Mouse (Mus musculus) granulocyte monocyte progenitor cell, adult 5-6 weeks (primary cell): ENCODE measurements around the gene Il34. TPM values are rescaled to one million over a fixed set of nuclear protein-coding genes. Genes with fewer than 3 reads are reported as not detected.

Source experiments
- ATAC-seq: replicated peaks from 2 replicates; pipeline ENCODE4 v1.8.0; 2016; ENCODE audit warnings: mild to moderate bottlenecking, moderate TSS enrichment, inconsistent platforms; ENCODE audit not compliant: poor library complexity, severe bottlenecking
- total RNA-seq, 2 experiments: library from RNA; stranded (forward) in 1 of 2; stranded (reverse) in 1 of 2; fragments of 200-712, 200-1000 nt in 1 of 2; fragments of >200 nt in 1 of 2; fragmentation: Nextera tagmentation in 1 of 2; gene quantifications; 2 replicates each; pipeline ENCODE4 v1.2.3; 2014 to 2017

Gene Il34
- total RNA-seq, 2 experiments from 2014 or later = not detected

DNA sequence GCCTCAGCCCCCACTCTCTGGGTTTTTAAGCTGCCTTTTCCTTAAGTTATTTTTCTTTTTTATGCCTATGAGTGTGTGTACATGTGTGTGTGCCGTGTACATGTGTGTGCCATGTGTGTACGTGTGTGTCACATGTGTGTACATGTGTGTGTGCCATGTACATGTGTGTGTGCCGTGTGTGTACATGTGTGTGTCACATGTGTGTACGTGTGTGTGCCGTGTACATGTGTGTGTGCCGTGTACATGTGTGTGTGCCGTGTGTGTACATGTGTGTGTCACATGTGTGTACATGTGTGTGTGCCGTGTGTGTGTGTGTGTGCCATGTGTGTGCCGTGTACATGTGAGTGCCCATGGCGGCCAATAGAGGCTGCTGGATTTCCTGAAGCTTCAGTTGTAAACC, 60.6 kb downstream of the Il34 start:
- ATAC-seq = no peak

GRCm38 (mm10) chr8:110742452-110742818, 63.3 kb downstream of the Il34 start:
- ATAC-seq = no peak

DNA sequence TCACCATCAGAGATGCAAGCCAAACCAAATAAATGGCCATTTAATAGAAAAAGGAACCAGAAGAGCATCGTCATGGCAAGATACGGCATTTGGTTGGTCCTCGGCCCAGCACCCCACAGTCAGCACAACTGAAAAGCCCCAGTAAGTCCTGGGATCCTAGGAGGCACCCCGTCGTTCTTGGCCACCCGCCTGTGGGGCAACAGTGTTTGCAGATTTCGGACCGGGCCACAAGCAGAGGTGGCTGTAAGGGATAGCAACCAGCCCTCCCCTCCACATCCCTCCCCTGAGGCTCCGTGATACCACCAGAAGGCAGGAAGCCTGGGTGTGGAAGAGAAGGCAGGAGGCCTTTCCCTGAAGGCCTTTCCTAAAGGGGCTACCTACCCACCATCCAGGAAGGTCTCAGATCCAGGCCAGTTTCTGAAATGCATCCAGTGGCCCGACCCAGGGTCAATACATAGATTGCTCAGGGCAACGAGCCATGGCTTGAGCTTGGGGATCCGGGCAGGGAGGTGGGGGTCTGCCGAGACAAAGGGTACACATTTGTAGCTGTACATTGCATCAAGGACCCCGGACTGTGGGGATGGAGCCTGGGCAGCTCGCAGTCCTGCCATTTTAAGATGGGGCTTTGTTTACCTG, 63.8 kb downstream of the Il34 start:
- ATAC-seq = no peak

DNA sequence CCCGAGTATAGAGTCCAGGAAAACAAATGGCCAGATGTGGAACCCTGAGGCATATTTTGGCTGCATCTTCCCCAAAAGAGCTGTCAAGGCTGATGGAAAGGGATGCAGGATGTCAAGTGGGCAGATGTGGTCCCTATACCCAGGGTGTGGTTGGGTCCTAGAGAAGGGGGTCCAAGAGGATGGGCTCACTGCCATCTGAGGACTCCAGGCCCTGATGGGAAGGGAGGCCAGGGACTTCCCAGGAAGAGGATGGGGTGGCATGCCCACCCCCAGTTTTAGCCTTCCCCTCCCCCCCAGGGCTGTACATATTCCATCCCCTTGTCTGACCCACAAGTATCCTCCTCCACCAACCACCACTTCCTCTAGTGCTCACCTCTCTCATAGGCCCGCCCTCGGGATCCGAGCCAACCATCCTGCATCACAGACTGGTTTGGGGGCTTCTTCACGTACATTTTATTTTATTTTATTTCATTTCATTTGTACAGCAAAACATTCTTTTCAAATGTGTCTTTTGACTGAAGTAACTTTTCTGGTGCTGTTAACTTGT, 65.0 kb downstream of the Il34 start:
- ATAC-seq = no peak

- no peak for ATAC-seq
These were observed 67.0 kb downstream of the Il34 start for GRCm38 (mm10) chr8:110738591-110739195.

DNA sequence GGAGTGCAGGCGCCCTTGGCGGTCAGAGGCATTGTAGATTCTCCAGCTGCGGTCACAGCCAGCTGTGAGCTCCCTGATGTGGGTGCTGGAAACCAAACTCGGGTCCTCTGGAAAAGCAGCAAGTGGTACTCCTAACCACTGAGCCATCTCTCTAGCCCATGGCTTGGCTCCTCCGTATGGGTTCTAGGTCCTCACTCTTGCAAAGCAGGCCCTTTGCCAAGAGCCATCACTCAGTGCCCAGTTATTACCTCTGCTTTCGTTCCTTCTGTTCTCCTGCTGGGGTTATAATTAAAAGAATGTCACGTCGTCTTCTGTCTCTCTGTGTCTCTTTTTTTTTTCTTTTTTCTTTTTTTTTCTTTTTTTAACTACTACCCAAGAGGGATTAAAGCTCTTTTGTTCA, 72.7 kb downstream of the Il34 start:
- ATAC-seq = no peak

- no peak for ATAC-seq
These were observed 74.3 kb downstream of the Il34 start for GRCm38 (mm10) chr8:110731346-110731859.

GRCm38 (mm10) chr8:110726893-110727292, 78.8 kb downstream of the Il34 start:
- peak; percentile 72 for ATAC-seq

GRCm38 (mm10) chr8:110725084-110725838, 80.5 kb downstream of the Il34 start:
- no peak for ATAC-seq

- ATAC-seq = no peak
These were observed 81.2 kb downstream of the Il34 start for GRCm38 (mm10) chr8:110724493-110724892.

GRCm38 (mm10) chr8:110722414-110723011, 83.2 kb downstream of the Il34 start:
- no peak for ATAC-seq

- peak; percentile 30; the same call in 1 of the 2 replicates for ATAC-seq
These were observed 83.9 kb downstream of the Il34 start for GRCm38 (mm10) chr8:110721606-110722413.

DNA sequence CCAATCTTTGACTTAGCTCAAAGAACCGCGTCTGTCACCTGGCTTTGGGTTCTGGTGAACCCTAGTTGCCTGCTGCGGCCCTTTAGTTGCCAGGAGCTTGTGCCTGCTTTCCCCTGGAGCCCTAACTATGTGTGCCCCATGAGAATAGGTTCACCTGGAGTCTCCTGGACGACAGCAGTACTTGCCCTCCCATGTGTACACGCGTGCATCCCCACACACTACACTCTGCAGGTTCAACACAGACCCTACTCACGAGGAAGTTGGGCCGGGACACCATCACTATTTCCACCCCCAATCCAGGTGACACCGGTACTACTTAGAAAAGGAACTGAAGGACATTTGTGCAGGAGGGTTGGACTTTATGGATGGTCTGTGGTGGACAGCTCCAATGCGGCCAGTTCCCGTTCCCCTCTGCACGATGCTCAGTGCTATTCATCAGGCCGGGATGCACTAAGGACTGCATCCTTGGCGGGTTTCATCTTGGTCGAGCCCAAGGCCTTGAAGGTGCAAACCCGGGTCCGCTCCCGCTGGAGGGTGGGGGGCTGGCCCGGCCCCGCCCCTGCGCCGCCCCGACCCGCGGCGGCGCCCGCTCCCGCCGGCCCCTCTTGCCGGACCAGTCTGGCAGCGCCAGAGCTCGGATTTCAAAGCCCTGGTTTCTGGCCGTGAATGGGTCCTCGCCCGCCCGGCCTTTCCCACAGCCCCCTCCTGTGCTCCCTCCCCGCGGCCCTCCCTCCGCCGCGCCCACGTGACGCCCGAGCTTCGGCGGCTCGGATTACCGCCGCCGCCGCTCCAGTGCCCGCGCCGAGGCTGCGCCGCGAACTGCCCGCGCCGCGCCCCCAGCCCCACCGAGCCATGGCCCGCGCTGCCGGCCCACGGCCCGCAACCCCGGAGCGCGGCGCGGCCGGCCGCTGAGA, 84.8 kb downstream of the Il34 start, which contains the start of gene Mtss1l:
Gene Mtss1l, plus strand, starts transcription at position 792 of the 914 bp plus-strand sequence.
- ATAC-seq = peak; percentile 18; the same call in 1 of the 2 replicates

- ATAC-seq = no peak
These were observed 85.6 kb downstream of the Il34 start for GRCm38 (mm10) chr8:110719898-110720653.

- ATAC-seq = peak; percentile 39
These were observed 86.6 kb downstream of the Il34 start for GRCm38 (mm10) chr8:110718969-110719670.

DNA sequence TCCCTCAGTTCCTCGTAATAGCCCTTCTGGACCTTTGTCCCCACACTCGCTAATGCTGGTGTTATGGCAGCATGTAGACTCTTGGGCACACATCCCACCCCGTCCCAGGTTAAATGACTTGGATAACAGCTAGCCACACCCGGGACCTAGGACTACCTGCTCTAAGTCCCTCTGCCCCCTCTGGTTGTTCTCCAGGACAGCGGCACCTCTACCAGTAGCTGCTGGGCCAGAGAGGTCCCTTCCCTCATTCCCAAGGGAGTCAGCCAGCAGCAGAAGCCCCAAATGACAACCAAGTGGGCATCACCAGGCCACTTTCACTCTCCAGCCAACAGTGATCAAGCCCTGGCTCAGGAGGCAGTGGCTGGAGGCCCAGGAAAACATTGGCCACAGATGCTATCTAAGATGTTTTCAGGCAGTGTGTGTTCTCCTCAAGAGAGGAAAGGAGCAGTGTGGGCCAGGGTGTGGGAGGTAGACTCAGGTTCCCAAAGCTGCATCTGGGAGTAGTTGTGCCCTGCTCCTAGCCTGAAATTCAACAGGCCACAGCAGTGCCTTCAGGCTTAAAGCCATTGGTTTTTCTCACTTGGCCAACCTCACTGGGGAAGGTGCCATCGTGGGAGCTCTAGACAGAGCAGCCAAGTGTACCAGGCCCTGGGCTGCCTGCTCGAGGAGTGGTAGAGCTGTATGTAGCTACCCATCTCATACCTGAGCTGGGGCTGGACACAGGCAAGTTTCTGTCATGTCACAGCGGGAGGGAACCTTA, 87.3 kb downstream of the Il34 start:
- ATAC-seq = no peak

- ATAC-seq = no peak
These were observed 88.6 kb downstream of the Il34 start for GRCm38 (mm10) chr8:110717131-110717530.
